Mouse (Mus musculus): ENCODE measurements around the gene Kbtbd6. TPM values are rescaled to one million over a fixed set of nuclear protein-coding genes. Genes with fewer than 3 reads are reported as not detected.
"Not testable (repeated sequence)": the region's sequence is repeated elsewhere in the genome, so short reads cannot be mapped to it uniquely, and the experiment has no call there.

The Kbtbd6 gene
- polyA plus RNA-seq, 1 experiment from 2014 or later, result 2.6 TPM

GRCm38 (mm10) chr14:79441441-79441840 lies 10.2 kb upstream of the Kbtbd6 start:
- H3K4me2 ChIP-seq, result no peak overlapping the region
- no peaks in the 10 kb centered on the region for H3K27me3 ChIP-seq
- H3K36me3 ChIP-seq, result no peaks in the 10 kb centered on the region
- no peak for ATAC-seq (ENCODE audit: insufficient number of reproducible peaks, insufficient read depth, low FRiP score, low TSS enrichment, low read depth)
- 86% methylated on average over 5 of the region's 5 CpGs for WGBS
- no peak overlapping the region for H3K9ac ChIP-seq
- H3K9me3 ChIP-seq, result no peaks in the 10 kb centered on the region
- no peak overlapping the region for H3K27ac ChIP-seq
- peaks cover 3% of the 10 kb centered on the region; the same call in 1 of the 2 replicates for H3K4me1 ChIP-seq
- H3K4me3 ChIP-seq, result no peak overlapping the region

DNA sequence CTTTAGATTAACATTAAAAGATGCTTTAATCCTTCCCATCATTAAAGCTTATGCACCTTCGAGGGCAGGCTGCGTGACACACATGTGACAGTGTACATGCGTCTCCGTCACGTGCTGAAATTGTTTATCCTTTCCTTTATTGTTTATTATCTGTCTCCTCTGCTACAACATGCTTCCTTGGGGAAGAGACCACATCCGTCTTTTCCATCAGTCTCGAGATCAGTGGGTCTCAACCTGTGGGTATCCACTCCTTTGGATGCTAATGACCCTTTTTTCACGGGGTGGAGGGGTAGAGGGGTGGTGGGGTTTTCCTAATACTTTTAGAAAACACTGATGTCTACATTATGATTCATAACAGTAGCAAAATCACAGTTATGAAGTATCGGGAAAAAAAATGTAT lies 7.0 kb upstream of the Kbtbd6 start:
- Histone ChIP-seq H3K9me3 (no peaks in the 10 kb centered on the region), H3K36me3 (no peaks in the 10 kb centered on the region), H3K4me2 (no peak overlapping the region), H3K27ac (no peak overlapping the region), H3K27me3 (no peaks in the 10 kb centered on the region), H3K9ac (no peak overlapping the region), H3K4me3 (no peak overlapping the region), H3K4me1 (peaks cover 3% of the 10 kb centered on the region; the same call in 1 of the 2 replicates)
- no peak for ATAC-seq (ENCODE audit: insufficient number of reproducible peaks, insufficient read depth, low FRiP score, low TSS enrichment, low read depth)
- WGBS, result 87% methylated on average over 9 of the region's 9 CpGs

- H3K27me3 ChIP-seq, result no peaks in the 10 kb centered on the region
- H3K4me2 ChIP-seq, result peak overlapping the region; percentile 27; the same call in 1 of the 2 replicates
- no peak overlapping the region for H3K9ac ChIP-seq
- no peaks in the 10 kb centered on the region for H3K36me3 ChIP-seq
- no peak overlapping the region for H3K4me3 ChIP-seq
- H3K4me1 ChIP-seq, result peaks cover 3% of the 10 kb centered on the region; the same call in 1 of the 2 replicates
- no peak for ATAC-seq (ENCODE audit: insufficient number of reproducible peaks, insufficient read depth, low FRiP score, low TSS enrichment, low read depth)
- H3K9me3 ChIP-seq, result no peaks in the 10 kb centered on the region
- H3K27ac ChIP-seq, result no peak overlapping the region
- WGBS, result 55% methylated on average over 16 of the region's 16 CpGs
Observed at GRCm38 (mm10) chr14:79445055-79445620, 6.5 kb upstream of the Kbtbd6 start.

- H3K36me3 ChIP-seq, H3K4me2 ChIP-seq, H3K9ac ChIP-seq, H3K27ac ChIP-seq, H3K27me3 ChIP-seq, H3K9me3 ChIP-seq, H3K4me3 ChIP-seq, H3K4me1 ChIP-seq: not testable (repeated sequence)
- 0 out of 2 replicates have a peak, but pooled peaks have one; percentile 28 for ATAC-seq (ENCODE audit: insufficient number of reproducible peaks, insufficient read depth, low FRiP score, low TSS enrichment, low read depth)
- WGBS, result 95% methylated on average over 8 of the region's 10 CpGs
Observed at GRCm38 (mm10) chr14:79452591-79452934, 928 bp downstream of the Kbtbd6 start.

- no peak for ATAC-seq (ENCODE audit: insufficient number of reproducible peaks, insufficient read depth, low FRiP score, low TSS enrichment, low read depth)
- H3K9ac ChIP-seq, result no peak overlapping the region
- H3K36me3 ChIP-seq, result peaks cover 45% of the 10 kb centered on the region
- no peak overlapping the region for H3K27ac ChIP-seq
- WGBS, result 90% methylated on average over 1 of the region's 1 CpGs
- no peak overlapping the region for H3K4me2 ChIP-seq
- H3K4me1 ChIP-seq, result no peaks in the 10 kb centered on the region
- H3K4me3 ChIP-seq, result no peak overlapping the region
- H3K27me3 ChIP-seq, result no peaks in the 10 kb centered on the region
- H3K9me3 ChIP-seq, result no peaks in the 10 kb centered on the region
Observed at GRCm38 (mm10) chr14:79460401-79460800, 8.8 kb downstream of the Kbtbd6 start.

DNA sequence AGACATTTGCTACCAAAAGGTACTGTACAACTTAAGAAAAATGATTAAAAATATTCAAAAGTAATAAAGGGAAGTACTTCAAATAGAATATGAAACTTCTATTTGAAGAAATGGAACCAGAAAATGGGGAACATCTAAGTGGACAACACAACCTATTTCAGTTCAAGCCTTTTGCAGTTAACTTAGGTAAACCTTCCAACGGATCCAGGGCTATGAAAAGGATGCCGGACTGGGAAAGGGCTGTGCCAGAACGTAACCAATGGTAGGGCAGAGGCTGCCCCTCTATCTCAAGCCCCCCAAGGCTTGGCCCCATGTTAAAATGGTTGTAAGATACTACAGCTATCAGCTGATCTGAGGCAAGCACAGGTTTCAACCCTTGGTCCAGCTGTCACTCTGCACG lies 9.4 kb downstream of the Kbtbd6 start:
- no peak for ATAC-seq (ENCODE audit: insufficient number of reproducible peaks, insufficient read depth, low FRiP score, low TSS enrichment, low read depth)
- Histone ChIP-seq H3K4me1 (no peaks in the 10 kb centered on the region), H3K36me3 (peaks cover 50% of the 10 kb centered on the region), H3K27ac (no peak overlapping the region), H3K9ac (no peak overlapping the region), H3K4me2 (no peak overlapping the region), H3K9me3 (no peaks in the 10 kb centered on the region), H3K4me3 (no peak overlapping the region), H3K27me3 (no peaks in the 10 kb centered on the region)
- WGBS, result 90% methylated on average over 4 of the region's 4 CpGs

DNA sequence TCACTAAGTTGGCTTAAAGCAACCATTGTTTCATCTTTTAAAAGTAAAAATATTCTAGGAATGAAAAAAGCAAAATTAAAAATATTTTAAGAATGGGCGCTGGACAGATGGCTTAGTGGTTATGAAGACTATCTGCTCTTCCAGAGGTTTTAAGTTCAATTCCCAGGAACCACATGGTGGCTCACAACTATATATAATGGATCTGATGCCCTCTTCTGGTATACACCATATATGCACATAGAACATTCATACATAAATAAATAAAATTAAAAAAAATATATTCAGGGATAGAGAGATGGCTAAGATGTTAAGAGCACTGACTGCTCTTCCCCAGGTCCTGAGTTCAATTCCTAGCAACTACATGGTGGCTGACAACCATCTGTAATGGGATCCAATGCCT lies 14.0 kb downstream of the Kbtbd6 start:
- Histone ChIP-seq H3K27ac (no peak overlapping the region), H3K4me2 (no peak overlapping the region), H3K9ac (no peak overlapping the region), H3K9me3 (no peaks in the 10 kb centered on the region), H3K27me3 (no peaks in the 10 kb centered on the region), H3K4me1 (no peaks in the 10 kb centered on the region), H3K4me3 (no peak overlapping the region), H3K36me3 (peaks cover 75% of the 10 kb centered on the region)
- no peak for ATAC-seq (ENCODE audit: insufficient number of reproducible peaks, insufficient read depth, low FRiP score, low TSS enrichment, low read depth)
- WGBS, result 91% methylated on average over 1 of the region's 1 CpGs

DNA sequence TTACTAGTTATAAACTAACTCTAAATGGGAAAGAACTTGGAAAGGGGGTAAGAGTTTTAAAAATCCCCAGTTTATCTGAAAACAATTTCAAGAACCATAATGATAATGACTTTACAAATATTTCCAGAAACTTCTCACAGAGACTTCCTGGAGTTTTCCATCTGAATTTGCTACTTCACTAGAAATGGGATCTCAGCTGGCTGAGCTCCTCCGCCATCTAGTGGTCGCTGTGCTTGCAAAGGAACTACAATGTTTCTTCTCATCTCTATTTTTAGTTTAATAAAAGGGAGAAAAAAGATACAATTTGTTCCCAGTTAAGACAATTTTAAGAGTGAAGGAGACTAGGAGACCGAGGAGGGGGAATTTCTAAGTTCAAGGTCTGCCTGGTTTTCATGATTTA lies 16.0 kb downstream of the Kbtbd6 start:
- ATAC-seq (ENCODE audit: insufficient number of reproducible peaks, insufficient read depth, low FRiP score, low TSS enrichment, low read depth), result no peak
- no peak overlapping the region for H3K9ac ChIP-seq
- H3K27me3 ChIP-seq, result no peaks in the 10 kb centered on the region
- WGBS, result 29% methylated on average over 3 of the region's 3 CpGs
- peaks cover 78% of the 10 kb centered on the region for H3K36me3 ChIP-seq
- no peaks in the 10 kb centered on the region for H3K4me1 ChIP-seq
- H3K4me3 ChIP-seq, result no peak overlapping the region
- no peak overlapping the region for H3K4me2 ChIP-seq
- no peaks in the 10 kb centered on the region for H3K9me3 ChIP-seq
- no peak overlapping the region for H3K27ac ChIP-seq

GRCm38 (mm10) chr14:79473384-79473783 lies 21.7 kb downstream of the Kbtbd6 start:
- no peaks in the 10 kb centered on the region for H3K4me1 ChIP-seq
- 85% methylated on average over 2 of the region's 2 CpGs for WGBS
- no peak overlapping the region for H3K4me2 ChIP-seq
- ATAC-seq (ENCODE audit: insufficient number of reproducible peaks, insufficient read depth, low FRiP score, low TSS enrichment, low read depth), result no peak
- no peak overlapping the region for H3K4me3 ChIP-seq
- H3K27me3 ChIP-seq, result no peaks in the 10 kb centered on the region
- peaks cover 80% of the 10 kb centered on the region for H3K36me3 ChIP-seq
- H3K9me3 ChIP-seq, result no peaks in the 10 kb centered on the region
- H3K9ac ChIP-seq, result no peak overlapping the region
- no peak overlapping the region for H3K27ac ChIP-seq

DNA sequence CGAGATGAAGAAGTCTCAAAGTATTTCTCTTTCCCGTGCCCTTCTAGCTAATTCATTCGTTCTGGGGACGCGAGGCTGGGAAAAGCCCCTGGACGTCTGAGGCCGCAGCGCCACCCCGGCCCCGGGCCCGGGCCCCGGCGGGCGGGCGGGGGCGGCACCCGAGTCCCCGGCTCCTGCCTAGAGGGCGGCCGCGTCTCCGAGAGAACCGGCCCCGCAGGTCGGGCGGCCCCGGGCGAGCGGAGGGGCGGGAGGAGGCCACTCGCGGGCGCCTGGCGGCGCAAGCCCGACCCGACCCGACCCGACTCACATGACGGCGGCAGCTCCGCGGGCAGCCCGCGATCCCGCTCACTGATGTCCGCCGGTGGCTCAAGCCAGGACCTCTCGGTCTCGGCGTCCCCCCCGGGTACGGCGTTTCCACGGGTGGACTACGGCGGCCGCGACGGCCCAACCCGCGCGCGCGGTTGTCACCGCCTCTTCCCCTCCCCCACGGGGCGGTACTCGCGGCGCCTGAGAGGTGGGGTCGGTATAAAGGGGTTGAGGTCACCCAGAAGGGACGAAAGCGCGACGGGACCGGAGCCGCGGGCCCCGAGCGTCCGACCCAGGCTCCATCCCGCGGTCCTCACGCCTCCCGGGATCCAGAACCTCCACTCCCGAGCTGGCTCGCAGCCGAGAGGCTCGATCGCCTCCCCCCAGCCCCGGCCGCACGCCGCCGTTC lies 29.1 kb downstream of the Kbtbd6 start, which contains the start of gene Elf1:
Elf1 (plus strand) TSS at position 571 of the 715 bp plus-strand sequence.
- peak within 1 kb of the TSS; percentile 69 for H3K4me3 ChIP-seq
- ATAC-seq (ENCODE audit: insufficient number of reproducible peaks, insufficient read depth, low FRiP score, low TSS enrichment, low read depth), result peak; percentile 84
- under 1% methylated on average over 72 of the region's 96 CpGs for WGBS
- no peaks in the 10 kb centered on the region for H3K9me3 ChIP-seq
- peak within 1 kb of the TSS; percentile 99 for H3K27ac ChIP-seq
- H3K36me3 ChIP-seq, result peaks cover 15% of the 10 kb centered on the region
- peak within 1 kb of the TSS; percentile 79 for H3K4me2 ChIP-seq
- H3K27me3 ChIP-seq, result no peaks in the 10 kb centered on the region
- H3K9ac ChIP-seq, result peak within 1 kb of the TSS; percentile 90
- H3K4me1 ChIP-seq, result peaks cover 34% of the 10 kb centered on the region

GRCm38 (mm10) chr14:79481339-79482151 lies 29.9 kb downstream of the Kbtbd6 start, which contains the start of gene Wbp4:
Gene Wbp4, minus strand, starts transcription at chr14:79481520.
- H3K36me3 ChIP-seq, result peaks cover 13% of the 10 kb centered on the region
- no peaks in the 10 kb centered on the region for H3K27me3 ChIP-seq
- peaks cover 39% of the 10 kb centered on the region for H3K4me1 ChIP-seq
- peak within 1 kb of the TSS; percentile 79 for H3K4me2 ChIP-seq
- H3K4me3 ChIP-seq, result peak within 1 kb of the TSS; percentile 69
- no peaks in the 10 kb centered on the region for H3K9me3 ChIP-seq
- ATAC-seq (ENCODE audit: insufficient number of reproducible peaks, insufficient read depth, low FRiP score, low TSS enrichment, low read depth), result peak; percentile 89
- WGBS, result under 1% methylated on average over 74 of the region's 86 CpGs
- peak within 1 kb of the TSS; percentile 99 for H3K27ac ChIP-seq
- H3K9ac ChIP-seq, result peak within 1 kb of the TSS; percentile 90

All from embryonic facial prominence, embryonic 13.5 days (tissue).